Mouse (Mus musculus) brain, embryonic 14.5 days (tissue): ENCODE results near the gene Aldob.

Source experiments
- CTCF ChIP-seq: fragments of 200-500 bp; IDR thresholded peaks from 2 replicates; pipeline ENCODE4 v1.5.1; 2012; ENCODE audit warnings: inconsistent platforms, mild to moderate bottlenecking, moderate library complexity, borderline replicate concordance; ENCODE audit not compliant: insufficient read depth, insufficient read length; ENCODE audit errors: extremely low read depth
- POLR2A ChIP-seq: fragments of 200-500 bp; IDR thresholded peaks from 2 replicates; pipeline ENCODE4 v1.6.1; 2012; ENCODE audit warnings: mild to moderate bottlenecking, inconsistent platforms, borderline replicate concordance; ENCODE audit not compliant: poor library complexity, insufficient read depth, insufficient read length, severe bottlenecking; ENCODE audit errors: extremely low read depth

GRCm38 (mm10) chr4:49514441-49514840 lies 34.9 kb downstream of the Aldob start:
- TF ChIP-seq POLR2A (no peak), CTCF (no peak)
